Mouse (Mus musculus) kidney, adult 2 months (tissue): ENCODE measurements around the gene Lmod2.

ENCODE experiments used
- CTCF ChIP-seq: fragments of 200-500 bp; conservative IDR thresholded peaks from 2 replicates; pipeline ENCODE4 v1.5.1; 2011; ENCODE audit warnings: low read depth, mild to moderate bottlenecking, control low read depth, low read length, moderate library complexity, mixed read lengths; ENCODE audit not compliant: insufficient read depth, insufficient read length
- POLR2A ChIP-seq: fragments of 200-500 bp; IDR thresholded peaks from one replicate; pipeline ENCODE4 v1.6.1; 2011; ENCODE audit warnings: low read depth, low read length, control low read depth

DNA sequence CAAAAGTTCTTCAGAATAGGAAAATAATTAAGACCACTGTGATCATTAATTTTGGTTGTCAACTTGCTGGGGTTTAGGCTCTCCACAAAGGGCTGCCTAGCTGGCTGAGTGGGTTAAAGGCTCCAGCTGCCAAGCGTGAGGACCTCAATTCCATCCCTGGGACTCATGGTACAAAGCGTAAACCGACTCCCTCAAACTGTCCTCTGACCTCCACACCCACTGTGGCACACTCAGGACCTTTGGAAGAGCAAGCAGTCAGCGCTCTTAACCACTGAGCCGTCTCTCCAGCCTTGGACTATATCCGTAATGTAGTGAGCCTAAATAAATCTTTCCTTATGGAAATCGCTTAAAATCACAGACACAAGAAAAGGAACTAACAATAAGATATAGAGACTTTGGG, 54.0 kb downstream of the Lmod2 start:
- TF ChIP-seq CTCF (no peak), POLR2A (no peak)
